Mouse (Mus musculus): ENCODE measurements around the gene Krt81.

The Krt81 gene

GRCm38 (mm10) chr15:101463651-101464050 is at the start of gene Krt81:
Gene Krt81 (minus strand): TSS chr15:101463751.
- no peak for DNase-seq (ENCODE audit: low spot score)

- no peak for DNase-seq (ENCODE audit: low spot score)
Measured at GRCm38 (mm10) chr15:101508247-101508646, 44.7 kb upstream of the Krt81 start.

DNA sequence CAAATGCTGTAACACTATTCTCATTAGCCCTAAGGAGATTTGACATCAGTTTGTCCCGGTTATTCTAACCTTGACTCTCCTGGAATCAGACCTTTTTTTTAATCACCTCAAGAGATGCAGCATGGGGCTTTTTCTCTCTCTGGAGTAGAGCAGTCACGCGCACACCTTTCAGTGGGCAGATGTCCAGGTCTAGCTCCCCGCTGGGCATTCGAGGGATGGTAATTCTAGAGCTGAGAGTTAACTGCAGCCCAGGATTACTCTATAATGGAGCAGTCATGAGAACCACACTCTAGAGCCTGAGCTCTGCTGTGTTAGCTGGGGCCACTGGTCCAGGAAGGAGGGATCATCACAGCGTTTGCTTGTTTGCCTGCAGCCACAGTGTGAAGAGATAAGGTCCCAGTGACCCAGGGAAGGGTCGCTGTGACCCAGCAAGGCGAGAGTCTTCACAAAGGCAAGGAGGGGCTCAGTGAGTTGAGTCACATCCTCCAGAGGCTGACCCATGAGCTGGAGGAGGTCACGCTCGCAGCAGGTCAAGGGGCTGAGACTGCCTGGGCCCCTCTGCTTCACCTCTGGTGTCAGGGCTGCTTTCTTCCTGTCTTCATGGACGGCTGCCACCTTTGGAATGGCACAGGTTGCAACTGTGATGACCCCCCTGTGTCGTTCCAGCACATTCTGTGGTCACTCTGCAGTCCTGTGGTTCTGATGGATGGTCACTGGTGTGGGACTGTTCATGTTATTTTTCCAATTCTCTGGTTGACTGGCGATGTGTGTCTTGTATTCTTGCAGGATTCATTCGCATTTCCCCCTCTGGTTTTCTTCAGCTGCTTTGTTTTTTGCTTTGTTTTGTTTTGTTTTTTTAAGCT is 43.6 kb upstream of the Krt81 start:
- peak; percentile 71 for DNase-seq (ENCODE audit: low spot score)

DNA sequence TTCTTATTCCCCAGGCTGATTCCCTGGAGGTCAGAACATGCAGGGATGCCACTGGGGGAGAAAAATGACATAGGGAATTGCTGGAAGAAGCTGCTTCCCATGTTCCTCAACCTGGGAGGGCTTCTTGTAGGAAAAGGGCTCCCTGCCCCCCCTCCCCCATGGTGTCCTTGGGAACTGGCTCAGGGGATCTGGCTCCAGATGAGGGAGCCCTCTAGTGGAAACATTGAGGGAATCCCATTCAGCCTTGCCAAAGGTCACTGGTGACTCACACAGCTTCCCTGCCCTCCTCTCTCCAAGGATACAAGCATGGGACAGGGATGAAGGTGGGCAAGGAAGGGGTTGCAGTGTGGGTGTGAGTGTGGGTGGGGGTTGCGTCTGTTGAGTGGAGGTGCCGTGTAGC is 33.6 kb upstream of the Krt81 start:
- DNase-seq (ENCODE audit: low spot score): peak; percentile 36

GRCm38 (mm10) chr15:101495266-101495665 is 31.7 kb upstream of the Krt81 start:
- no peak for DNase-seq (ENCODE audit: low spot score)

DNA sequence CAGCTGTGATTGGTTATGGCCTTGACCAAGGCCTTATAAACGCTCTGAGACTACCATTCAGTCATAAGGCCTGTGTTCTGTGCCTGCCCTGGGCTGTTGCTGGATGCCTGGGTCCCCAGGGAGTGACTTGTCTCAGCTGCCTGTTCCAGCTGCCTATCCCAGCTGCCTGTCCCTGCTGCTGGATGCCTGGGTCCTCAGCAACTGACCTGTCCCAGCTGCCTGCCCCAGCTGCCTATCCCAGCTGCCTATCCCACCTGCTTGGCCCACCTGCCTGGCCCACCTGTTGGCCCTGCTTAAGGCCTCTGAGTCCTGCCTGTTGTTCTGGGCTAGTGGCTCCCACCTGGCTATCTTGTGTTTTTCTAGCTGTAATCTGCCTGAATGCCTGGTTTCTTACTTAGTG is 30.7 kb upstream of the Krt81 start:
- DNase-seq (ENCODE audit: low spot score): no peak

GRCm38 (mm10) chr15:101493713-101494112 is 30.2 kb upstream of the Krt81 start:
- DNase-seq (ENCODE audit: low spot score): no peak

DNA sequence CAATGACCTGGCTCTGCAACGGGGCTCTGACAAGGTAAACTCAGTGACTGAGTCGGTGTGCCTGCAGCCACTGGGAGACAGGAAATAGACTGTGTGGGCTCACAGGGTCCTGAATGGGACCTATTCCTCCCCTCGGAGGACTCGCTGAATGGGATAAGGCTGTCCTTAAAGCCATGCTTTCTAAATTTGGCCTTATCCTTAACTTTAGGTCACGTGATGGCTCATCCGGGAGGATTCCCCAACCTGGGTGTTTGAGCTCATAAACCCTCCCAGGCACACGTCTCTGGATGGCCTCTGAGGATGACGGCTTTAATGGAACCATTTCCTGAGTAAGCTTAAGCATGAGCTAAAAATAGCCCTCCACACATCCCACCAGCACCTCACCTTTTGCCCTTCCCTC is 29.2 kb upstream of the Krt81 start:
- no peak for DNase-seq (ENCODE audit: low spot score)

DNA sequence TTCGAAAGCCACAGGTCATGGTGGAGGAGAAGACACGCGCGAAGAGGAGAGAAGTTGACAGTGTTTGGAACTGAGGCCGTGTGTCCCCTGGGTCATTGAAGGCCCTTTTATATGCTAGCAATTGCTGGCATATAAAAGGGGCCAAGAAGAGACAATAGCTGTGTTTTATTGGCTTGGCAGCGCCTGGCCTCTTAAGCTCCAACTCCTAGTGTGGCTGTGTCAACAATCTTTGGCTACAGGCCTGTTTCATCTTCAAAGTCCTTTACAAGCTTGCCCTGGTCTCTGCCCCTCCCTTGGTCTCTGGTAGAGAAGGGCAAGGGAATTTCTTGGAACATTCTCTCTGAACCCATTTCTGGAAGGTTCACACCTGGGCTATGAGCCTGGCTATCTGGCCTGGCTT is 27.9 kb upstream of the Krt81 start, which contains the start of gene Krt83:
TSS of gene Krt83 (minus strand) at position 82 of the 400 bp plus-strand sequence.
- DNase-seq (ENCODE audit: low spot score): no peak

GRCm38 (mm10) chr15:101485911-101486635 is 22.5 kb upstream of the Krt81 start:
- no peak for DNase-seq (ENCODE audit: low spot score)

DNA sequence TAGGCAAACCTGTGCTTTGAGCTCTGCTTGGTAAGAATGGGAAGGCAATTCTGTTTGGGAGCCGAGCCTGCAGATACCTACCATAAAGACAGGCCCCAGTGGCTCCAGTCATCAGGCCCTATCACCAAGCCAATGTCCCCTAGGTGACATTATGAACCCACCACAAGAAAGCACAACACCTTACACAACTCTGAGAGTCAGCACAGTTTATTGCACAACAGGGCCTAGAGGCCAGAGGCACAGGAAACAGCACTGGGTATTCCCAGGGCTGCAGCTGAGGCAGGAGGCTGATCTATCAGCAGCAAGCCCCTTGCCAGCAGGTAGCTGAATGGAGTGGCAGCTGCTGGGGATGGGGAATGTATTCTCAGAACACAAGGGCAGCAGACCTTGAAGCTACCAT is 21.4 kb upstream of the Krt81 start:
- no peak for DNase-seq (ENCODE audit: low spot score)

- DNase-seq (ENCODE audit: low spot score): no peak
Measured at GRCm38 (mm10) chr15:101483646-101484045, 20.1 kb upstream of the Krt81 start.

GRCm38 (mm10) chr15:101482056-101482455 is 18.5 kb upstream of the Krt81 start:
- DNase-seq (ENCODE audit: low spot score): no peak

- no peak for DNase-seq (ENCODE audit: low spot score)
Measured at GRCm38 (mm10) chr15:101479666-101480060, 16.1 kb upstream of the Krt81 start.

DNA sequence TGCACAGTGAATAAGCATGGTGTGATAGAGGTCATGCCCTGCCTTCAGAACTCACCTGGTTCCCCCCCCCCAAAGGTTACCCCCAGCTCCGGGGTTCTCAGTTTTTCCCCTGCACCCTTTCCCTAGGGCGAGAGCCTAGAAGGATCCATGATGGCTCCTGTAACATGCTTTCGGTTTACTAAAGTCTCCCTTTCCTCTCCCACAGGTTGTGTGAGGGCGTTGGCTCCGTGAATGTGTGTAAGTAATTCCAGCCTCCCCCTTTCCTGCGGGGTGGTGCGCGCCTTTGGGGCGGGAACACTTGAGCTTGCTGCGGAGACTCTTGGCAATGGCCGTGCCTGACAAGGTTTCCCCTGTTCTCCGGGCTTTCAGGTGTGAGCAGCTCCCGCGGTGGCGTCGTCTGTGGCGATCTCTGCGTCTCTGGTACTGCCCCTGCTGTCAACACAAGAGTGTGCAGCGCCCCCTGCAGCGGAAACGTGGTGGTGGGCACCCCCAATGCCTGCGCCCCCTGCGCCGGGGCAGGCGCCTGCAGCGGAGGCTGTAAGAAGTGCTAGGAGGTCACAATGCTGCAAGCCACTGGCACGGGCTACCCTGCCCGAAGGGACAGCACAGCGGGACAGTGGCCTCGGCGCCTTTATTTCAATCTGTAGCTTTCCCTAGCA is 15.6 kb upstream of the Krt81 start:
- peak; percentile 10 for DNase-seq (ENCODE audit: low spot score)

DNA sequence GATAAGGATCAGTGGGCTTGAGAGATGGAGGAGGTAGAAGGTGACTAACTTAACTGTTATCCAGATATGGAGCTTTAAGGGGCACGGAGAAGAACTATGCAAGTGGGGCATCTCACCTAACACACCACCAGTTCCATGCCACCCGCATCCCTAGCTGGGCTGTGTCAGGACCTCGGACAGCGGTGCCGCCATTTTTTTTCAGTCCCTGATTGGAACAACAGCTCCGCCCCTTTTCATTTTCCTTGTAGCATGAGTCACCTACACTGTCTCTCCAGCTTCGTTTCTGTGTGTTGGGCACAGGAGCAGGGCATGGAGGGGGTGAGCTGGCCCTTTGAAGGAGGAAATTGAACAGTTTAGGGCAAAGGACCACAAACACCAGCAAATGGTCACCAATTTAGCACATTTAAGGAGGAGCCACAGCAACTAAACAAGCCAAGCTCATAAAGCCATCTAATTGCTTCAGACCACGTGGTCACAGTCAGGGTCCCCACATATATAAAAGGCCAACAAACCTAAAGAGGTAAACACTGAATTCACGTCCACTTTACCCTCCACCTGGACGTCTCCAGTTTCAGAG is 9.5 kb upstream of the Krt81 start, which contains the start of gene Krt86:
TSS of gene Krt86 (plus strand) at position 527 of the 577 bp plus-strand sequence.
- DNase-seq (ENCODE audit: low spot score): no peak

- DNase-seq (ENCODE audit: low spot score): no peak
Measured at GRCm38 (mm10) chr15:101469093-101469492, 5.5 kb upstream of the Krt81 start.

GRCm38 (mm10) chr15:101459283-101459682 is 4.3 kb downstream of the Krt81 start:
- no peak for DNase-seq (ENCODE audit: low spot score)

DNA sequence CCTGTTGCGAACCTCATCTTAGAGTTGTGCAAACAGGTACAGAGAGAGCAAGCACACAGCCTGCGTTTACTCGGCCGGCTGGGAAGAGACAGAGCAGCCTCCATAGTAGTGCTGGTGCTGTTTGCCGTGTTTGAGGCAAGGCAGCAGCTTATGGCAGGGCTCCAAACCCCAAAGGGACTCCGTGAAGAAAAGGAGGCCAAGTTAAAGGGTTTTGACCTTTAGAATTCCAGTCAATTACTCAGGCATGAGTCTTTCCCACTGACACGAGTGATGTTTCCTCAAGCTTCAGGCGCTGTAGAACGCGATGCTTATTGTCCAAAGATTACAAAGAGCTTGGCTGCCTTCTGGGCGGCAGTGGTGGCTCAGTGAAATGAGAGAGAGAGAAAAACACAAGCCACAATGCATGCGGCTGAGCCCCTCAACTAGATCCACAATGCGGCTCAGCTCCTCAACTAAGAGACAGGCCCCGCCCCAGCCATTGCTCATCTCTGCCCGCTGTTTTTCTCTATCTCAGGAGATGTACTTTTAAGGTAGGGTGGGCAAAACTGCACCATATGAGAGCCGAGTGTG is 5.1 kb downstream of the Krt81 start:
- no peak for DNase-seq (ENCODE audit: low spot score)

DNA sequence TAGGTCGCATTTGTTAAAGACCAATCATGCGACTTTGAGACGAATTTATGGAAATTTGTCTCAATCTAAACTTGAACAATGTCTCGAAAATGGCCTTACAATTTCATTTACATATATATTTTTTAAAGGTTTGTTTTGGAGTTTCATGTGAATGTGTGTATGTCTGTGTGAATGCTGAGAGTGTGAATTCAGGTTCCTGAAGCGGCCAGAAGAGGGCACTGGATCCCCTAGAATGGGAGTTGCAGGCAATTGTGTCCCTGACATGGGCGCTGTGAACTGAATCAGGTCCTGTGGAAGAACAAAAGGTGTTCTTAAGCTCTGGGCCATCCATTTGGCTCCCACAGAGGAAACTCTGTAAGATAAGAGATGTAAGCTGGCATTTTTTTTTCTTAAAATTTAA is 7.7 kb downstream of the Krt81 start:
- no peak for DNase-seq (ENCODE audit: low spot score)

DNA sequence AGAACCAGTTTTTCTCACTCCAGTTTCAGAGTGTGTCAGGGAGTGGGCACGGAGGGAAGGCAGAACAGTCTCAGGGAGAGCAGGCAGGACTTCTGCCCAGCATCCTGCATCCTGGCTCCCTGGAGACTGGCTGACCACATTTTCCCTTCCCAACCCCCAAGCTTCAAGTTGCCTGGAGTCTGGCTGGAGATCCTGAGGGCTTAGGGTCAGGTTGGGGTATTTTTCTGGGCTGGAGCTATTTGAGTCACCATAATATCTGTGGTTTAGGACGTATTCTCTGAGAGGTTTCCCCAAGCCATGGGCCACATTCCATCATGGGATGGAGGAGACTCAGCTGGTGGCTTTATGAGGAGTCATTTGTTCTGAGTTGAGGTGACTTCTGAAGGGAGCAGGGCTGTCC is 8.3 kb downstream of the Krt81 start:
- no peak for DNase-seq (ENCODE audit: low spot score)

DNA sequence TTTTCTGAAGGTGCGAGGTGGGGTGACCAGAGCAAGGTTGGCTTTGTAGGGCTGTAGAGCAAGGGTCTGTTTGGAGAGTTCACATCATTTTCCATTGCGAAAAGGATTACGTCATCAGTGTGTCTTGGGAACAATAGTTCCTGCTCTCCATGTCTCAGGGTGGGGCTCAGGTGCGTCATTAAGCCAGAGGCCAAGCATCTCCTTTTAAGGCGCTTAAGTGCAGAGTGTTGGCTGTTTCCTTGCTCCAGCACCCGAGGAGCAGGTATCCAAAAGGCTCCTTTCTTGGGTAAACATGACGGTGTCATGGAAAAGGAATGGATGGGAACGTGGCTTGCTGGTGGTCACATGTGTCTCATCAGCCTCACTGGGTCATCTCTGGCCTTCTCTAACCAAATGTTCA is 8.8 kb downstream of the Krt81 start:
- DNase-seq (ENCODE audit: low spot score): no peak
